Mouse (Mus musculus) lung, adult 18-20 months (tissue): ENCODE measurements at regions not wholly inside any gene's neighbourhood (a gene's known extent, or its start where the extent isn't known, plus 50 kb on each side); places are given as distances from the start of the nearest gene placed in this dataset.

Source experiments
- DNase-seq, 2 experiments: peaks; one replicate each; pipeline ENCODE4 v3.0.0; 2022; ENCODE audit warnings: mixed read lengths in 2 of 2

DNA sequence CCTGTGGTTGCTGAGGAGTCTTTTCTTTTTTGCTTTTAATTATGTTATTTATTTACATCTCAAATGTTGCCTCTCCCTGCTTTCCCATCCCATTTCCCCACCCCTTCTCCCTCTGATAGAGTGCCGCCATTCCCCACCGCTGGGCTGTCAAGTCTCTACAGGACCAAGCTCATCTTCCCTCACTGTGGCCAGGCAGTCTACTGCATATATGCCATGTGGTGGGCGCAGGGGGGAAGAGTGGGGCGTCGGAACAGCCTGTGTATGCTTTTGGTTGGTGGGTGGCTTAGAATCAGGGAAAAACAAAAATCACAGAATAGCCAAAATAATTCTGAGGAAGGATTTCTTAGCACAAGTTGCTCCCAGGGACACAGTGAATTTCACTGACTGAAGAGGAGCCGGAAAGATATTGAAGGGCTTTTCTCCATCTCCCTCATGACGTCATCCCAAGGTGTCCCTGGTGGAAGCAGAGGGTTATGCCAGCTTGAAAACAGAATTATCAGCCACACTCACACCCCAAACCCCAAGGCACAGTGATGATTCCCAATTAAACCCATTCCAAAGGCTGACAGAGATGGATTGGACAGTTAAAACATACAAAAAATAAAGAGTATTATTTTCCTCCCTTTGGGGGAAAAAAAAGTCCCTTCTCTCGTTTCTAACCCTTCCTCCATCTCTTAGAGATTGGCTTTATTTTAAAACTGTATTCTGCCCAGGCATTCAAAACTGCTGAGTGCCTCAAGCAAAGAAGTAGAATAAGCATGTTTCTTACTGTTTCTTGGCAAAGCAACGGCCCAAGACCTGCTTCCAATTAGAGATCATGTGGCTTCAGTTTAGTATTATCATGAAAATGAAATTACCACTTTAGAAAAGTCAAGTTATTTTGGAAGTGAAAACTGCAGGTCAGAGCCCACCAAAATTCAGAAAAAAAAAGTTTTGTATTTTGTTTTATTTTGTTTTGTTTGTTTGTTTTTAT, 232.0 kb downstream of the Clic5 start:
- DNase-seq: no peak

DNA sequence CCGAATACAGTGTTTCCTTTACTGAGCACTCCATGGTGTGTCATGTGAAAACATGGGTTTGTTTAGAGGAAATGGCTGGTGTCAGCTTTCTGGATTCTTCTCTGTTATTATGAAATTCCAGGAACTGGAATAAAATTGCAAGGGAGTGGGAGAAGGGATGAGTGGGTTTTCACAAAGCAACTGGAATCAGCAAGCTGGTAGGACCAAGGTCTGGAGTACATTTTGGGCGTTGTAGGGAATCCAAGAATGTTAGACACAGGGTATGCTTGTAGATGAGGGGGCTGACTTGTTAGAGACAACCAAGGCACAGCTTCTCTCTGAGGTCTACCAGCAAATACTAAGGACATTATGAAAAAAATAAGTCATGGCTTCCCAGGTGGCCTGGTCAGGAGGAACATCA, 233.8 kb downstream of the Clic5 start:
- no peak for DNase-seq

DNA sequence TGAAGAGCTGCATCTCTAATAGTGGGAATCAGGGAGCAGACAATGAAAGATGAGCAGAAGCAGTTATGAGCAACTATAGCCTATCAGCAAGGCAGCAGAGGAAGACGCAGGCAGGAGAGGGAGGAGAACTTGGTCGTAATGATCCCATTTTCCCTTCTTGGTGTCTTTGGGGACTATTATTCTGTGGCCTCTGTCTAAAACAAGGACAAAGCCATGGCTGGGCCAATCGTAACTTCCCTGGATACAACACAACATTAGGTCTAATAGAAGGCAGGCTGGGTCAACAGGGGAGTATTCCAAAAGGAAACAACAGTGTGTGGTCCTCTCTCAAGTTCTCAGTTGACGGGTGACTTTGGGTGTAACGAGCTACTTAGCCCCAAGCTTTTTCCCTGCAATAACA, 234.5 kb downstream of the Clic5 start:
- DNase-seq: no peak

DNA sequence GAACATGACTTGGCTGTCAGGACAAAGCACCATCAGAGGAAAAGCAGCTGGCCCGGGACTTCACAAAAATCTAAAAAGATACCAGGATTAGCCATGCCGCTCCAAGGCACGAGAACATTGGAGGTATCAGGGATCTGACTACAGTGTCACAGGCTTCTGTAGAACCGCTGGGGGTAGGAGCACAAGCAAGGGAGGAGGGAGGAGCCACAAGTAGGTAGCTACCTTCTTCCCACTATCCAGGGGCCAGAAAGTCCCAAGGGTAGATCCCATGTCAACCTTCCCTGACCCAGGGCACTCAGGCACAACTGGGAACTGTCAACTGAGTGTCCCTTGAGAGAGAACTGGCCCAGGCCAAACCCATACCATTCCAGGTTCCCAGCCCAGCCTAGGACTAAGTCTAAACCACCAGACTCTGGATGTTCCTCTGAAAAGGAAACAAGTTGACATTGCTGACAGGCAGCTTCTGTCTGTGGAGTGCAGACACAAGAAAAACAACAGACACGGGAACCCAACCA, 235.1 kb downstream of the Clic5 start:
- no peak for DNase-seq

DNA sequence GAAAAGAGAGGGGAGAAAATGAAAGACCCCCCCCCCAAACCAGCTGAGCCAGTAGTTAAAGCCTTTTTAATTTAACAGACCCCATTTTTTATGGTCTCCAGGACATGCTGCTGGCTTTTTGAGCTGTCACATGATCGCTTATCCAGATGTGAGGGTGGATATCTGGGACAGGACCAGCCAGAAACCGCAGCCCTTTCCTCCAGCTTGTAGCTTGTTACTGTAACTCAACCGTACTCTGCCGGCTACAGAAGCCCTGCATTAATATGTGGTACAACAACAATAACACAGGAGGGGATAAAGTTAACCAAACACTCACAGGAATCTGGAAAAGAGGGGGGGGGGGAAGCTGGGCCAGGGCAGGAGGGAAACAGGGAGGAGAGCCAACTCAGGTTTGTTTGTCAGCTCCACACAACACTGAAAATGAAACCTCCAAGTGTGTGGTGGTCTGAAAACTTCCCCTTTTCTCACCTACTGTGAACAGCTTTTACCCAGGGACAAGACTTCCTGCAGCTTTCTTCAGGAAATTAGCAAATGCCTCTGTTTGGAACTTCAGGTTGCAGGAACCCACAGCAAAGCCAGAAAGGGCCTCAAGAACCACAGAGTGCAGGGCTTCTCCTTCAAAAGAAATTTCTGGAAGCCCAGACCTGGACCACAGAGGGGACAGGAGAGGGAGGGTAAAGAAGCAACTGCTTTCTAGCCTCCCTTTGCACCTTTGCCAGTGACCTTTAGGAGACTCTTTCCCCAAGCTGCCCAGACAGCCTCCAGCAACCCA, 244.3 kb downstream of the Clic5 start:
- DNase-seq: no peak

DNA sequence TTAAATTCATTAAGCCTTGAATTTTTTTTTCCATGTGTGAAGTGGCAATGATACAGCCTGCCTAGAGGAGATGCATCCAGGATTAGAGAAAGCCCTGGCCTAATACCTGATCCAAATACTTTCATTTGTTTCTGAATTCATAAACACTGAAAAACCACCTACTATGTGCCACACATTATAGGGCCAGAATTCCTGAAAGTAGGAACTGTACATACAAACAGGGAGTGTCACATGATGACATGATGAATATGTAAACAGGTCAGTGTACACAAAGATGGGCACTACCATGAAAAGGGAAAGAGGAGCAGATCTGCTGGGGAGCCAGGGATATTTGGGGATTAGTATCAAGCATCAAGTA, 244.9 kb downstream of the Clic5 start:
- no peak for DNase-seq

DNA sequence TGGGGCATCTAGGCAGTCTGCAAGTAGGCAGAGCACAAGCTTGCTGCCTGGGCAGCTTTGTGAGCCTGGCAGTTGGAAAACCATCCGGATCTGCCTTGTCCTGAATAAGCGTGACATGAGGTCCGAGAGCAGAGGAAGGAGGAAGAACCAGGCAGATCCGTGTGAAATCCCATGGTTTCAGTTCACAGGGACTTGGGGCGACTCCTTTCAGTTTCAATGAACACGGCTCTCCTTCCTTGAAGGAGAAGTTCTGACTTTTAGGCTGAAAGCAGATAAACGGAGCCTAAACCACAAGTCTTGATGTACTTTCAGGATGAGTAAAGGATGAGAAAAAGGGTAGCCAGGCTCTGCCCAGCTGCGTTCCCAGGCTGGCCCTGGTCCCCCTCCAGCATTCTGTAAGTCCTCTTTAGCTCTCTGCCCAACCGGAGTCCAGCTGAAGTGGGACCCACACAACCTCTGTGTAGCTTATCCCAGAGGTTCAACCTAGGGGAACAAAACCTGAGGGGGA, 248.2 kb downstream of the Clic5 start:
- no peak for DNase-seq

DNA sequence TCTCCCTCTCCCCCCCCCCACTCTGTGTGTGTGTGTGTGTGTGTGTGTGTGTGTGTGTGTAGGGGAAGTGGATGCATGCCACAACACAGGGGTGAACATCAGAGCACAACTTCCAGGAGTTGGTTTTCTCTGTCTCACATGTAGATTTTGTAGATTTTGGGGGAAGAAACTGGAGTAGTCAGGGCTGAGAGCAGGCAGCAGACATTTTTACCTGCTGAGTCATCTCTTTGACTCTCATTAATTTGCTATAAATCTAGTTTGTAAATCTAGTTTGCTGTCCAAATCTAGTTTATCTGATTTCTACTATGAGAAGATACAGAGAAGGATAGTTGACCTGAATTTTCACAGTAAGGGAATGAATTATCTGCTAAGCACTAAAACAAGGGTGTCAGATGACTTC, 250.1 kb downstream of the Clic5 start:
- DNase-seq: no peak

DNA sequence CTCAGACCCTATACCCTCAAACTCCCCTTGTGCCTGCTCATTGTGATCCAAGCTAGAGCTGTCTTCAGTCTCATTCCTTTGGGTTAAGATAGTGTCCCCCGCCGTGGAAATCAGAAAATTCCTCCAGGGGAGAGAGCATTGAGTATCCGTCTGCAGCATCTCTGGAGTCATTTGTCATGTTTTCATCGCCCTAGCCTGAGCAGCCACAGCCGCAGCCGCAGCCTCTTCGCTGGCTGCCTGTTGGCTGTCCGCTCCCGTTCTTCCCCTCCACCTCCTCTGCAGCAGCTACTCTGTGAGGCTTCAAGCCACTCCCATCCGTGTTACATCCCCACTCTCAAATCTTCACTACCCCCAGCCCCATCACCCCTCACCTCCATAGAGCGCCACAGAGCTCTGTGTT, 255.1 kb downstream of the Clic5 start:
- DNase-seq: no peak

DNA sequence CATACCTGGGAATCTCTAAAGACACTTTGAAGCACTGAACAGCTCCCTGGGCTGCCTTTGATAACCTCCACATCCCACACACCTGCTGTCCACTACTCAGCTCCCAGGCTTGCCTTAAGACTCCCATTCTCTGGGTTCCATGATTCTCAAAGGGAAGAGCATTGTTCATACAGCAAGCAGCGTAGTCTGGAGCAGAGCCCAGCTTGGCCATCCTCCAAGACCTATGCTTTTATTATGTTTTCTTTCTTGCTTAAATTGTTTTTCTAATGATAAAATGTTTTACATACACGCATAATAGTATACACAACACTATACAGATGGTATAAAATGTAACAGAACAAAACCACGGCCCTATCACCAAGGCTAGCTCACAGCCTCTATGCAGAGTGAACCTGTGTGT, 257.0 kb downstream of the Clic5 start:
- no peak for DNase-seq
